Mouse (Mus musculus): Measurements from ENCODE around the gene Mark3.

GRCm38 (mm10) chr12:111682003-111682402, 107.7 kb downstream of the Mark3 start:
- TF ChIP-seq EP300 (IDR thresholded peaks at IDR 0.05; ENCODE audit: insufficient read depth, low read depth, low read length) = no peak
- TF ChIP-seq CTCF (IDR thresholded peaks at IDR 0.05) = no peak
- no peak for TF ChIP-seq POLR2A (IDR thresholded peaks at IDR 0.05; ENCODE audit: insufficient read depth, low read depth, low read length)

All from heart, adult 2 months (tissue).